Mouse (Mus musculus) myocyte (in vitro differentiated cells): ENCODE data around the gene Elmod1. TPM values are rescaled to one million over a fixed set of nuclear protein-coding genes. Genes with fewer than 3 reads are reported as not detected.

Experiments used
- H3K27me3 ChIP-seq: one replicate; pipeline ENCODE4 v1.6.1; 2011; ENCODE audit not compliant: control insufficient read depth, insufficient read depth, insufficient read length
- H3K36me3 ChIP-seq: one replicate; pipeline ENCODE4 v1.6.1; 2011; ENCODE audit not compliant: control insufficient read depth, insufficient read depth
- H3K4me2 ChIP-seq: one replicate; pipeline ENCODE4 v1.6.1; 2011; ENCODE audit warnings: low read depth, control low read depth
- H3K4me3 ChIP-seq: one replicate; pipeline ENCODE4 v1.5.1; 2011; ENCODE audit warnings: mild to moderate bottlenecking, control low read depth, moderate library complexity
- H3K79me2 ChIP-seq: one replicate; pipeline ENCODE4 v1.6.1; 2011; ENCODE audit not compliant: control insufficient read depth, insufficient read depth
- H3ac ChIP-seq: one replicate; pipeline ENCODE4 v1.6.1; 2011; ENCODE audit not compliant: control insufficient read depth, insufficient read length
- CEBPB ChIP-seq: IDR thresholded peaks from 2 replicates; pipeline ENCODE4 v1.6.1; 2011; ENCODE audit warnings: mild to moderate bottlenecking, moderate library complexity; ENCODE audit not compliant: poor library complexity, insufficient read depth, severe bottlenecking
- E2F4 ChIP-seq: IDR thresholded peaks from one replicate; pipeline ENCODE4 v1.6.1; 2011; ENCODE audit warnings: mild to moderate bottlenecking, control low read depth, moderate library complexity; ENCODE audit not compliant: insufficient read depth
- MAX ChIP-seq: IDR thresholded peaks from one replicate; pipeline ENCODE4 v1.6.1; 2011; ENCODE audit warnings: low read depth, mild to moderate bottlenecking, control low read depth
- MYOD1 ChIP-seq, 3 experiments: IDR thresholded peaks; one replicate each; pipeline ENCODE4 v1.6.1; 2011; ENCODE audit warnings: control low read depth in 2 of 3, low read depth in 2 of 3, mild to moderate bottlenecking in 2 of 3, moderate library complexity in 1 of 3; ENCODE audit not compliant: insufficient read length in 2 of 3, control insufficient read depth in 1 of 3
- MYOG ChIP-seq, 3 experiments: IDR thresholded peaks; one replicate each; pipeline ENCODE4 v1.6.1; 2011; ENCODE audit warnings: control low read depth in 2 of 3, low read depth in 2 of 3, mild to moderate bottlenecking in 2 of 3; ENCODE audit not compliant: insufficient read length in 2 of 3, control insufficient read depth in 1 of 3, insufficient read depth in 1 of 3
- POLR2A ChIP-seq: IDR thresholded peaks from one replicate; pipeline ENCODE4 v1.6.1; 2011; ENCODE audit warnings: low read depth, mild to moderate bottlenecking, control low read depth, moderate library complexity; ENCODE audit not compliant: insufficient read length
- POLR2AphosphoS2 ChIP-seq: IDR thresholded peaks from one replicate; pipeline ENCODE4 v1.6.1; 2011; ENCODE audit warnings: low read depth, control low read depth; ENCODE audit not compliant: insufficient read length
- REST ChIP-seq: IDR thresholded peaks from one replicate; pipeline ENCODE4 v1.6.1; 2011; ENCODE audit warnings: mild to moderate bottlenecking, control low read depth, moderate library complexity; ENCODE audit not compliant: insufficient read depth, insufficient read length
- SRF ChIP-seq: IDR thresholded peaks from one replicate; pipeline ENCODE4 v1.6.1; 2011; ENCODE audit warnings: low read depth; ENCODE audit not compliant: control insufficient read depth, insufficient read length
- TCF12 ChIP-seq: IDR thresholded peaks from one replicate; pipeline ENCODE4 v1.6.1; 2011; ENCODE audit warnings: mild to moderate bottlenecking, control low read depth; ENCODE audit not compliant: poor library complexity, insufficient read depth, severe bottlenecking
- TCF3 ChIP-seq: IDR thresholded peaks from one replicate; pipeline ENCODE4 v1.6.1; 2011; ENCODE audit warnings: low read depth, control low read depth; ENCODE audit not compliant: insufficient read length
- USF1 ChIP-seq: IDR thresholded peaks from one replicate; pipeline ENCODE4 v1.6.1; 2011; ENCODE audit warnings: low read depth, mild to moderate bottlenecking, control low read depth, moderate library complexity
- polyA plus RNA-seq: library from polyadenylated mRNA; unstranded; fragments of >200 nt; fragmentation: generic; extraction: Trizol; gene quantifications from one replicate; pipeline ENCODE4 v1.2.1, GENCODE M21; 2012; ENCODE audit warnings: missing spikeins

Elmod1 gene
- polyA plus RNA-seq, 1 experiment, result not detected

GRCm38 (mm10) chr9:53903215-53903842 lies 71.8 kb downstream of the Elmod1 start:
- Histone ChIP-seq H3K4me3 (no peak overlapping the region), H3K27me3 (no peaks in the 10 kb centered on the region), H3ac (no peak overlapping the region), H3K4me2 (no peak overlapping the region), H3K79me2 (no peaks in the 10 kb centered on the region), H3K36me3 (no peaks in the 10 kb centered on the region)
- TF ChIP-seq SRF, result no peak
- TF ChIP-seq USF1, result no peak
- TF ChIP-seq MAX, result no peak
- TF ChIP-seq POLR2AphosphoS2, result no peak
- no peak for TF ChIP-seq REST
- TF ChIP-seq TCF12, result no peak
- no peak for TF ChIP-seq CEBPB
- no peak for TF ChIP-seq E2F4
- TF ChIP-seq MYOG (IDR thresholded peaks at IDR 0.05; ENCODE audit: control insufficient read depth in 1 of 3, insufficient read depth in 1 of 3, insufficient read length in 2 of 3, low read depth in 2 of 3), result no peak
- TF ChIP-seq TCF3, result no peak
- TF ChIP-seq POLR2A, result no peak

- H3K4me3 ChIP-seq, result no peak overlapping the region
- H3K27me3 ChIP-seq, result no peaks in the 10 kb centered on the region
- no peaks in the 10 kb centered on the region for H3K79me2 ChIP-seq
- H3K36me3 ChIP-seq, result no peaks in the 10 kb centered on the region
- no peak overlapping the region for H3K4me2 ChIP-seq
- TF ChIP-seq POLR2AphosphoS2, result no peak
- no peak for TF ChIP-seq REST
- no peak for TF ChIP-seq MYOG (IDR thresholded peaks at IDR 0.05; ENCODE audit: control insufficient read depth in 1 of 3, insufficient read depth in 1 of 3, insufficient read length in 2 of 3, low read depth in 2 of 3)
- no peak for TF ChIP-seq POLR2A
- no peak for TF ChIP-seq MAX
- TF ChIP-seq MYOD1 (IDR thresholded peaks at IDR 0.05; ENCODE audit: control insufficient read depth in 1 of 3, insufficient read length in 2 of 3, low read depth in 2 of 3), result no peak
- TF ChIP-seq CEBPB, result no peak
- no peak for TF ChIP-seq E2F4
- no peak for TF ChIP-seq SRF
- TF ChIP-seq TCF3, result no peak
- no peak for TF ChIP-seq TCF12
- TF ChIP-seq USF1, result no peak
- H3ac ChIP-seq, result no peak overlapping the region
These were observed 75.3 kb downstream of the Elmod1 start for GRCm38 (mm10) chr9:53899836-53900235.

GRCm38 (mm10) chr9:53895827-53896226 lies 79.3 kb downstream of the Elmod1 start:
- no peak overlapping the region for H3K4me3 ChIP-seq
- no peak overlapping the region for H3K4me2 ChIP-seq
- H3K36me3 ChIP-seq, result no peaks in the 10 kb centered on the region
- TF ChIP-seq E2F4 (no peak), MAX (no peak), TCF12 (no peak), POLR2AphosphoS2 (no peak), POLR2A (no peak), MYOG (IDR thresholded peaks at IDR 0.05; ENCODE audit: control insufficient read depth in 1 of 3, insufficient read depth in 1 of 3, insufficient read length in 2 of 3, low read depth in 2 of 3) (no peak), CEBPB (no peak), TCF3 (no peak), REST (no peak), MYOD1 (IDR thresholded peaks at IDR 0.05; ENCODE audit: control insufficient read depth in 1 of 3, insufficient read length in 2 of 3, low read depth in 2 of 3) (no peak), SRF (no peak), USF1 (no peak)
- H3K79me2 ChIP-seq, result no peaks in the 10 kb centered on the region
- no peaks in the 10 kb centered on the region for H3K27me3 ChIP-seq
- no peak overlapping the region for H3ac ChIP-seq

GRCm38 (mm10) chr9:53890075-53890474 lies 85.0 kb downstream of the Elmod1 start:
- Histone ChIP-seq H3ac (no peak overlapping the region), H3K36me3 (no peaks in the 10 kb centered on the region), H3K4me3 (no peak overlapping the region), H3K4me2 (no peak overlapping the region), H3K27me3 (no peaks in the 10 kb centered on the region), H3K79me2 (no peaks in the 10 kb centered on the region)
- TF ChIP-seq POLR2AphosphoS2 (no peak), TCF12 (no peak), POLR2A (no peak), CEBPB (no peak), REST (no peak)

DNA sequence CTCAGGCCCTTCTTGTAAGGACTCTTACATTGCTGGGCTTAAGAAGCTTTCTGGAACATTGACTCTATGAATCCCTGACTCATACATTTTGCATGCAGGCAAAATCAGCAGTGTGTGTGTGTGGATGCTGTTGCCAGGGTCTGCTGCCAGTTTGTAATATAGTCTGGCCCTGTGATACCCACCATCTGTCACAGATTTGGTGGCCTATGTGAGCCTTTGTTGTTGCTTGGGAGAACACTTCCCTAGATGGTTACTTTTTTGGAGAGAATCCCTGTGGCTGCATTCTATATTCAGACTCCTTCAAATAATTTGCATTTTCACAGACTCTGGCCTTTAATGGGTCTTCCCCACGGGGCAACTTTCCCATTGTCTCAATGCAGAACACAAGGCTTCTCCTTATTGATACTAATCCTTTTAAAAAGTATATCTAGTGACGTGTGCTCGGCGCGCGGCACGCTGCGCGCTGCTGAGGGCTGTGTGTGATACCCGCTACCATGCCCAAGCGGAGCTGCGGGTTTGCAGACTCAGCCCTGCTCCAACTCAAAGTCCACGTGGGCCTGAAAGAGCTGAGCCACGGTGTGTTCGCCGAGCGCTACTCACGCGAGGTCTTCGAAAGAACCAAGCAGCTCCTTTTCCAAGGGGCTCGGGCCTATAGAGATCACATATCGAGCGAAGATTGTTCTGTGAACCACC lies 91.4 kb downstream of the Elmod1 start:
- TF ChIP-seq CEBPB (no peak), POLR2A (no peak), TCF3 (no peak), SRF (no peak), REST (no peak), MAX (no peak), MYOG (IDR thresholded peaks at IDR 0.05; ENCODE audit: control insufficient read depth in 1 of 3, insufficient read depth in 1 of 3, insufficient read length in 2 of 3, low read depth in 2 of 3) (no peak), TCF12 (no peak), MYOD1 (IDR thresholded peaks at IDR 0.05; ENCODE audit: control insufficient read depth in 1 of 3, insufficient read length in 2 of 3, low read depth in 2 of 3) (no peak), POLR2AphosphoS2 (no peak), E2F4 (no peak), USF1 (no peak)
- H3K79me2 ChIP-seq, result no peaks in the 10 kb centered on the region
- H3K36me3 ChIP-seq, result no peaks in the 10 kb centered on the region

More for the DNA sequence above, 91.4 kb downstream of the Elmod1 start:
- Histone ChIP-seq H3ac (no peak overlapping the region), H3K4me2 (no peak overlapping the region), H3K27me3 (no peaks in the 10 kb centered on the region), H3K4me3 (no peak overlapping the region)
